Mouse (Mus musculus): ENCODE measurements around the gene Mtln. TPM values are rescaled to one million over a fixed set of nuclear protein-coding genes. Genes with fewer than 3 reads are reported as not detected.

The Mtln gene
- polyA plus RNA-seq, 1 experiment from 2014 or later, result 43.8 TPM

- no peak overlapping the region for H3K4me2 ChIP-seq (replicated peaks)
- no peaks in the 10 kb centered on the region for H3K9me3 ChIP-seq
- no peak overlapping the region for H3K4me3 ChIP-seq (replicated peaks)
- H3K36me3 ChIP-seq, result no peaks in the 10 kb centered on the region
- H3K4me1 ChIP-seq (replicated peaks), result no peaks in the 10 kb centered on the region
- H3K27ac ChIP-seq, result no peak overlapping the region
- ATAC-seq, result no peak
- WGBS, result 76% methylated on average over 7 of the region's 7 CpGs
- no peak overlapping the region for H3K9ac ChIP-seq
- H3K27me3 ChIP-seq (replicated peaks), result no peaks in the 10 kb centered on the region
These were observed 44.0 kb downstream of the Mtln start for GRCm38 (mm10) chr2:127748316-127748715.

- Histone ChIP-seq H3K27me3 (replicated peaks) (no peaks in the 10 kb centered on the region), H3K9ac (no peak overlapping the region), H3K4me1 (replicated peaks) (no peaks in the 10 kb centered on the region), H3K4me3 (replicated peaks) (no peak overlapping the region), H3K27ac (no peak overlapping the region), H3K9me3 (no peaks in the 10 kb centered on the region), H3K36me3 (no peaks in the 10 kb centered on the region), H3K4me2 (replicated peaks) (no peak overlapping the region)
- WGBS, result 58% methylated on average over 3 of the region's 3 CpGs
- no peak for ATAC-seq
These were observed 49.7 kb downstream of the Mtln start for GRCm38 (mm10) chr2:127742637-127743036.

Other genes with a start within 250 kb of the Mtln start
- gene Zfp661, start 205.4 kb downstream of the Mtln start, polyA plus RNA-seq (2015; fragmentation: Nextera tagmentation; extraction: Ambion mirVana), result 3.5 and 3.6 TPM in 2 replicates
- 155 and 165 TPM in 2 replicates for gene Mrps5, start 205.3 kb downstream of the Mtln start, polyA plus RNA-seq (2015; fragmentation: Nextera tagmentation; extraction: Ambion mirVana)
- gene Mal, start 135.8 kb downstream of the Mtln start, polyA plus RNA-seq (2015; fragmentation: Nextera tagmentation; extraction: Ambion mirVana), result 0.93 and 1.5 TPM in 2 replicates
- gene Mall, start 62.6 kb downstream of the Mtln start, polyA plus RNA-seq (2015; fragmentation: Nextera tagmentation; extraction: Ambion mirVana), result 21.4 and 25.4 TPM in 2 replicates
- gene Nphp1, start 3.6 kb downstream of the Mtln start, polyA plus RNA-seq (2015; fragmentation: Nextera tagmentation; extraction: Ambion mirVana), result 17.1 and 19.0 TPM in 2 replicates
- gene Bub1, start 39.4 kb upstream of the Mtln start, polyA plus RNA-seq (2015; fragmentation: Nextera tagmentation; extraction: Ambion mirVana), result 36.5 and 43.4 TPM in 2 replicates
- 0.09 and 0.20 TPM in 2 replicates for gene Acoxl, start 46.4 kb upstream of the Mtln start, polyA plus RNA-seq (2015; fragmentation: Nextera tagmentation; extraction: Ambion mirVana)

Measured in intestine, embryonic 15.5 days (tissue).